Mouse (Mus musculus) cerebellum, adult 2 months (tissue): ENCODE results near the gene Adamtsl3. TPM values are rescaled to one million over a fixed set of nuclear protein-coding genes. Genes with fewer than 3 reads are reported as not detected.

Source experiments
- DNase-seq, 2 experiments: peaks; one replicate each; pipeline ENCODE4 v3.0.0; 2021
- H3K27ac ChIP-seq: fragments of 200-500 bp; 2 replicates; pipeline ENCODE4 v1.5.1; 2012; ENCODE audit warnings: low read length, control low read depth, inconsistent platforms; ENCODE audit not compliant: insufficient read depth
- H3K27me3 ChIP-seq: fragments of 200-500 bp; 2 replicates; pipeline ENCODE4 v1.6.1; 2012; ENCODE audit warnings: inconsistent platforms, mild to moderate bottlenecking, low read length, moderate library complexity; ENCODE audit not compliant: control insufficient read depth, insufficient read depth
- H3K4me1 ChIP-seq: fragments of 200-500 bp; 2 replicates; pipeline ENCODE4 v1.6.1; 2011; ENCODE audit warnings: low read length; ENCODE audit not compliant: control insufficient read depth, insufficient read depth
- H3K4me3 ChIP-seq: fragments of 200-500 bp; replicated peaks from 2 replicates; pipeline ENCODE3; 2011; ENCODE audit warnings: mild to moderate bottlenecking, low read depth, low read length, control low read depth; ENCODE audit not compliant: insufficient read depth
- CTCF ChIP-seq: fragments of 200-500 bp; IDR thresholded peaks from 2 replicates; pipeline ENCODE4 v1.5.1; 2011; ENCODE audit warnings: low read depth, mild to moderate bottlenecking, control low read depth, low read length, moderate library complexity, borderline replicate concordance; ENCODE audit not compliant: insufficient read depth
- POLR2A ChIP-seq: fragments of 200-500 bp; IDR thresholded peaks from 2 replicates; pipeline ENCODE4 v1.6.1; 2011; ENCODE audit warnings: low read length, control low read depth, borderline replicate concordance; ENCODE audit not compliant: insufficient read depth
- WGBS: fragments of 180-500 bp; shearing (Covaris S2); methylation state at CpG from one replicate; pipeline ENCODE4 v1.1.7; 2018; 5-methylcytosine and 5-hydroxymethylcytosine counted together
- polyA plus RNA-seq: library from polyadenylated mRNA; depleted of rRNA; stranded (reverse); fragments of >200 nt; gene quantifications from 2 replicates; pipeline ENCODE4 v1.2.3, GENCODE M21; 2012; rRNA removed

Gene Adamtsl3
- polyA plus RNA-seq = 0.72 and 0.90 TPM in 2 replicates

GRCm38 (mm10) chr7:82335211-82336121, at the start of gene Adamtsl3:
Gene Adamtsl3, plus strand, starts transcription at chr7:82335694.
- WGBS = under 1% methylated on average over 95 of the region's 95 CpGs
- Histone ChIP-seq H3K4me1 (no peaks in the 10 kb centered on the region), H3K4me3 (no peak within 1 kb of the TSS), H3K27me3 (no peaks in the 10 kb centered on the region; the same call in 1 of the 2 replicates), H3K27ac (no peak within 1 kb of the TSS)
- peak; percentile 22 to 30 for DNase-seq
- TF ChIP-seq POLR2A (no peak), CTCF (no peak)

- Histone ChIP-seq H3K4me1 (0 out of 2 replicates have a peak, but pooled peaks cover 2% of the 10 kb centered on the region), H3K4me3 (no peak overlapping the region), H3K27ac (no peak overlapping the region), H3K27me3 (0 out of 2 replicates have a peak, but pooled peaks cover 2% of the 10 kb centered on the region)
- 97% methylated on average over 2 of the region's 2 CpGs for WGBS
- DNase-seq = no peak
- TF ChIP-seq POLR2A (no peak), CTCF (no peak)
Observed at GRCm38 (mm10) chr7:82287242-82287641, 48.3 kb upstream of the Adamtsl3 start.

DNA sequence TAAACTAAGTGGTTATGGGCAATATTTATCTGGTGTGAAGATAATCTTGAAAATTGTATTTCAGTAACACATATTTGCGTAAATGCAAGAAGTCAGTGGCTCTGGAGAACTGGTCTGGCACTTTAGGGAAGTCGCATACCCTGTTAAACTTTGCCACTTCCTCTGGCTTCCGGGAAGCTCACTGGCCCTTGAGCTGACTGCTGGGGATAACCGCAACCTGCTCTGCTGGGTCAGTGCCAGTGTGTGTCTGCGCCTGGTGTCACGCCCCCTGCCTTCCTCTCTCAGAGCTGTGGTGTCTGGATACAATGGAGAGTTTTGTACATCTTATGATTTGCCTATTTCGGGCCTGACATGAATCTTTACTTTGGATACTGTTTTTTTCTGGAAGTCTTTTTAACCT, 42.1 kb upstream of the Adamtsl3 start:
- Histone ChIP-seq H3K27ac (no peak overlapping the region), H3K27me3 (no peaks in the 10 kb centered on the region), H3K4me1 (no peaks in the 10 kb centered on the region; the same call in 1 of the 2 replicates), H3K4me3 (no peak overlapping the region)
- WGBS = 23% methylated on average over 7 of the region's 7 CpGs
- DNase-seq = peak in 1 of 2 experiments; percentile 21
- TF ChIP-seq CTCF (no peak), POLR2A (no peak)

- Histone ChIP-seq H3K4me1 (no peaks in the 10 kb centered on the region; the same call in 1 of the 2 replicates), H3K27me3 (no peaks in the 10 kb centered on the region), H3K27ac (no peak overlapping the region), H3K4me3 (peak overlapping the region; percentile 7)
- TF ChIP-seq POLR2A (no peak), CTCF (no peak)
- DNase-seq = no peak
- WGBS = 6% methylated on average over 10 of the region's 10 CpGs
Observed at GRCm38 (mm10) chr7:82294083-82294482, 41.4 kb upstream of the Adamtsl3 start.

DNA sequence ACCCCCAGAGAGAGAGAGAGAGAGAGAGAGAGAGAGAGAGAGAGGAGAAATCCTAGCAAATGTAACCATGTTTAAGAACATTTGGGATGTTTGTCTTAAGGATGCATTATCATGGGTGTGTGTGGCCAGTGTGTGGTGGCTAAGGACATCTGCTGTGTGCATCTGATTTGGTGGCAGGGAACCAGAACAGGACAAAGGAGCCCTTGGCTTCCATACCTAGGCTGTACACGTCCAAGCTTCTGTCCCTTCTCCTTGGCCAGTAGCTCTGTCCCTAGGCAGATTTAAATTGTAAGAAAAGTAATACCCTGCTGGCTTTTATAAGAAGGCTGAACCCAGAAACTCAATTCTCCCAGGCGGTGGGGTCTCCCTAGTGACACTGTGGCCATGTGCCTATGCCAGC, 40.9 kb upstream of the Adamtsl3 start:
- Histone ChIP-seq H3K4me1 (no peaks in the 10 kb centered on the region; the same call in 1 of the 2 replicates), H3K27ac (no peak overlapping the region), H3K27me3 (no peaks in the 10 kb centered on the region), H3K4me3 (no peak overlapping the region)
- TF ChIP-seq POLR2A (no peak), CTCF (no peak)
- WGBS = 32% methylated on average over 2 of the region's 2 CpGs
- DNase-seq = no peak

DNA sequence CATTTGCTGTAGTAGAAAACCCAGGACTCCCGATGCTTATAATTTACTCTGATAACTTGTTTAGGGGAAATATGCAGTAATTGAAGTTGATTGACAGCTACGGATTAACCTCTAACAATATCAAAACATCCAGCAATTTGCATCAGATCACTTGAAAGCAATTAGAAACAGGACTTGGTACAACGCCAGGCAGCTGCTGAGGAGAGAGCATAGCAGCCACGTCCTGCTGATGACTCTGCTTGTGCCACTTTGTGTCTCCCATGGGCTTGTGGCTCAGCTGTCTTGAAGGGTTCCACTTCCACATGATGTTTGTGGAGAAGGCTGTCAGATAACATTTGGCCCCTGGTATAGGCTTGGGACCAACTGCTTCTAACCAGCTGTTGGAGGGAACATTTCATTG, 27.1 kb upstream of the Adamtsl3 start:
- Histone ChIP-seq H3K27ac (no peak overlapping the region), H3K4me1 (no peaks in the 10 kb centered on the region), H3K4me3 (no peak overlapping the region), H3K27me3 (no peaks in the 10 kb centered on the region)
- no peak for DNase-seq
- no peak for TF ChIP-seq CTCF
- no peak for TF ChIP-seq POLR2A
- 49% methylated on average over 4 of the region's 4 CpGs for WGBS

DNA sequence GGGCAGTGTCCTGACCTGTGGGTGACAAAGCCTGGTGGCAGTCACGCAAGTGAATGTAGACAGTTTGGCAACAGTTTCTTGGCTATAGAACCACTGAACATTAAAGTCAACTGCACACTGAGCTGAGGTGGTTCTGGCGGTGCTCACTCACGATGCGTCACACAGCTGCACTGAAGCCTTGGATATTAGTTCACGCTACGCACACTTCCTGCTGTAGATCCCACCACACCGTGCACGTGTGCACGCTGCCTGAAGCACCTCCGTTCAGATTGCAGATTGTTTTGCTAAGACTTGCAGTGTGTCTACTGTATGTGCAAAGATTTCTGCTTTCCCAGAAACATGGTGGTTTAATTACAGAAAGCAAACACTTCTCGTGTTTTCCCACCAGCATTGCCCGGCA, 17.0 kb upstream of the Adamtsl3 start:
- TF ChIP-seq CTCF (no peak), POLR2A (no peak)
- Histone ChIP-seq H3K4me1 (no peaks in the 10 kb centered on the region), H3K27me3 (no peaks in the 10 kb centered on the region), H3K27ac (no peak overlapping the region), H3K4me3 (no peak overlapping the region)
- 86% methylated on average over 12 of the region's 12 CpGs for WGBS
- DNase-seq = no peak

DNA sequence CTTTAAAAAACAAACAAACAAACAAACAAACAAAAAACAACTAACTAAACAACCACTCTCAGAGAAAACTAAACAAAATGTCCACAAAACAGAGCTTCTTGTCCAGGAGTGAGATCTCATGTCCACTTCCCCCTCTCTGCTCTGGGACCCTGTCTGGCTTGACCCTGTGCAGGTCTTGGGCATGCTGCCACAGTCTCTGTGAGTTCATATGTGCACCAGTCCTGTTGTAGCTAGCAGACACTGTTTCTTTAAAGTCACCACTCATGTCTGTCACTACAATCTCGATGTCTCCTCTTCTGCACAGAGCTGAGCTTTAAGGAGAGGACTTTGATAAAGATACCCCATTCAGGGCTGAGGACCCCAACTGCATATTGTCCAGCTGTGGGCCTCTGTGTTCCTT, 8.9 kb upstream of the Adamtsl3 start:
- no peaks in the 10 kb centered on the region for H3K4me1 ChIP-seq
- no peak overlapping the region for H3K27ac ChIP-seq
- 44% methylated on average over 1 of the region's 1 CpGs for WGBS
- H3K27me3 ChIP-seq = no peaks in the 10 kb centered on the region
- TF ChIP-seq POLR2A = no peak
- TF ChIP-seq CTCF = no peak
- DNase-seq = no peak
- H3K4me3 ChIP-seq = no peak overlapping the region
